Mouse (Mus musculus) retina, postnatal 7 days (tissue): ENCODE measurements around the gene Gm7324.
"Not testable (repeated sequence)": the region's sequence is repeated elsewhere in the genome, so short reads cannot be mapped to it uniquely, and the experiment has no call there.

Experiments used
- DNase-seq: peaks from one replicate; pipeline ENCODE4 v3.0.0-alpha.2; 2012; ENCODE audit warnings: low read depth, low spot score

Gene Gm7324

GRCm38 (mm10) chr14:43697621-43698020 lies at the start of gene Gm7324:
TSS of gene Gm7324 (plus strand) at chr14:43697828.
- DNase-seq, result not testable (repeated sequence)

GRCm38 (mm10) chr14:43677099-43677498 lies 20.5 kb upstream of the Gm7324 start, which contains the start of gene Gm8165:
TSS of gene Gm8165 (minus strand) at chr14:43677199.
- not testable (repeated sequence) for DNase-seq

GRCm38 (mm10) chr14:43727385-43727784 lies 29.8 kb downstream of the Gm7324 start, which contains the start of gene Gm16506:
TSS of gene Gm16506 (minus strand) at chr14:43727485.
- DNase-seq, result not testable (repeated sequence)

- DNase-seq, result not testable (repeated sequence)
These were observed 49.9 kb downstream of the Gm7324 start, which contains the start of gene Gm6526 for GRCm38 (mm10) chr14:43747566-43747965. TSS of gene Gm6526 (plus strand) at chr14:43747866.
